Mouse (Mus musculus) Patski (cell line): Measurements from ENCODE around the gene Tm6sf2. TPM values are rescaled to one million over a fixed set of nuclear protein-coding genes. Genes with fewer than 3 reads are reported as not detected.
"Not testable (repeated sequence)": the region's sequence is repeated elsewhere in the genome, so short reads cannot be mapped to it uniquely, and the experiment has no call there.

Experiments
- ATAC-seq: fragments of 100-300 bp; one replicate; pipeline ENCODE4 v1.8.0; 2021
- CTCF ChIA-PET: fragments of 350-600 bp; sonication (Branson Sonifier 250); formaldehyde crosslinking; loops from one replicate; lab custom pipeline; 2022; ENCODE audit warnings: inconsistent platforms; lab: Charles Lee
- POLR2A ChIA-PET: fragments of 350-600 bp; sonication (Branson Sonifier 250); formaldehyde crosslinking; loops from one replicate; lab custom pipeline; 2022; ENCODE audit warnings: antibody characterized with exemption, inconsistent platforms; lab: Charles Lee
- DNase-seq: peaks from one replicate; pipeline ENCODE4 v3.0.0-alpha.2; 2011; ENCODE audit warnings: low read depth, low spot score
- H3K27me3 ChIP-seq: fragments of 371-371 bp; one replicate; pipeline ENCODE4 v1.5.1; 2021
- CTCF ChIP-seq: fragments of 100-300 bp; IDR thresholded peaks from one replicate; pipeline ENCODE4 v1.5.1; 2021
- in situ Hi-C: fragments of 300-500 bp; cut with MboI; formaldehyde crosslinking; loops from 3 replicates; pipeline ENCODE4 v1.11.1; 2018; ENCODE audit warnings: low pct_unique_long_range_greater_than_20kb, mixed read lengths
- polyA plus RNA-seq: library from polyadenylated mRNA; unstranded; gene quantifications from one replicate; pipeline ENCODE4 v1.2.3, GENCODE M21; 2021

Gene Tm6sf2
- polyA plus RNA-seq = 1.3 TPM

- ATAC-seq = no peak
- CTCF ChIA-PET = no interaction called here
- no peak for TF ChIP-seq CTCF
- in situ Hi-C loops = no loop called here
- no peaks in the 10 kb centered on the region for H3K27me3 ChIP-seq
- no peak for DNase-seq
- POLR2A ChIA-PET = interaction anchor here (0.5 kb wide), 1 partner anchor 11 kb away, joined by 3 read pairs; the partner anchor contains the start of gene Hapln4
Measured at GRCm38 (mm10) chr8:70072441-70073069, at the start of gene Tm6sf2. Tm6sf2 (plus strand) TSS chr8:70072924.

GRCm38 (mm10) chr8:70023596-70023995 is 49.1 kb upstream of the Tm6sf2 start:
- no peak for TF ChIP-seq CTCF
- CTCF ChIA-PET = no interaction called here
- DNase-seq (no peak), ATAC-seq (no peak)
- in situ Hi-C loops = no loop called here
- POLR2A ChIA-PET = interaction anchor here (0.5 kb wide), 1 partner anchor 21 kb away, joined by 4 read pairs; no protein-coding TSS in a partner anchor
- H3K27me3 ChIP-seq = no peaks in the 10 kb centered on the region

- CTCF ChIA-PET = interaction anchor here (1.3 kb wide), 1 partner anchor 9 kb away, joined by 4 read pairs; no protein-coding TSS in a partner anchor
- in situ Hi-C loops = no loop called here
- POLR2A ChIA-PET = no interaction called here
- TF ChIP-seq CTCF = no peak
- H3K27me3 ChIP-seq = no peaks in the 10 kb centered on the region
- no peak for ATAC-seq
- no peak for DNase-seq
Measured at GRCm38 (mm10) chr8:70026151-70026550, 46.6 kb upstream of the Tm6sf2 start.

- ATAC-seq (no peak), DNase-seq (no peak)
- in situ Hi-C loops = no loop called here
- TF ChIP-seq CTCF = no peak
- CTCF ChIA-PET = interaction anchor here (0.8 to 1.4 kb wide), 2 partner anchors 83 to 111 kb away, joined by 3 to 4 read pairs; no protein-coding TSS in a partner anchor
- H3K27me3 ChIP-seq = no peaks in the 10 kb centered on the region
- POLR2A ChIA-PET = interaction anchor here (0.9 kb wide), 1 partner anchor 13 kb away, joined by 4 read pairs; no protein-coding TSS in a partner anchor
Measured at GRCm38 (mm10) chr8:70030255-70030654, 42.5 kb upstream of the Tm6sf2 start.

GRCm38 (mm10) chr8:70037994-70038393 is 34.7 kb upstream of the Tm6sf2 start:
- no peak for DNase-seq
- ATAC-seq = no peak
- CTCF ChIA-PET = no interaction called here
- no peak for TF ChIP-seq CTCF
- no peaks in the 10 kb centered on the region for H3K27me3 ChIP-seq
- POLR2A ChIA-PET = interaction anchor here (0.5 kb wide), 1 partner anchor 738 kb away, joined by 3 read pairs; the partner anchor contains the start of gene Pik3r2
- in situ Hi-C loops = no loop called here

GRCm38 (mm10) chr8:70041885-70042546 is 30.7 kb upstream of the Tm6sf2 start:
- CTCF ChIA-PET = interaction anchor here (0.8 kb wide), 1 partner anchor 127 kb away, joined by 3 read pairs; no protein-coding TSS in a partner anchor
- no peak for TF ChIP-seq CTCF
- DNase-seq (no peak), ATAC-seq (no peak)
- POLR2A ChIA-PET = interaction anchor here (0.6 to 1.4 kb wide), 3 partner anchors 8 to 126 kb away, joined by 3 to 5 read pairs (median 4); no protein-coding TSS in a partner anchor
- in situ Hi-C loops = no loop called here
- no peaks in the 10 kb centered on the region for H3K27me3 ChIP-seq

GRCm38 (mm10) chr8:70042583-70043455 is 29.9 kb upstream of the Tm6sf2 start, which contains the start of the genes Mau2 and Sugp1:
Mau2 (minus strand) TSS chr8:70042734.
Sugp1 (plus strand) TSS chr8:70042813.
- peak; percentile 89 for DNase-seq
- no peak for TF ChIP-seq CTCF
- ChIA-PET CTCF (no interaction called here), POLR2A (interaction anchor here (0.6 to 1.4 kb wide), 3 partner anchors 8 to 126 kb away, joined by 3 to 5 read pairs (median 4); no protein-coding TSS in a partner anchor)
- ATAC-seq = peak; percentile 85
- no peaks in the 10 kb centered on the region for H3K27me3 ChIP-seq
- in situ Hi-C loops = no loop called here

- POLR2A ChIA-PET = no interaction called here
- TF ChIP-seq CTCF = no peak
- CTCF ChIA-PET = no interaction called here
- DNase-seq = no peak
- no peaks in the 10 kb centered on the region for H3K27me3 ChIP-seq
- in situ Hi-C loops = no loop called here
- ATAC-seq = no peak
Measured at GRCm38 (mm10) chr8:70043996-70044395, 28.7 kb upstream of the Tm6sf2 start.

GRCm38 (mm10) chr8:70049662-70050061 is 23.1 kb upstream of the Tm6sf2 start:
- POLR2A ChIA-PET = no interaction called here
- DNase-seq = no peak
- in situ Hi-C loops = no loop called here
- no peak for TF ChIP-seq CTCF
- no peak for ATAC-seq
- CTCF ChIA-PET = interaction anchor here (0.8 kb wide), 1 partner anchor 9 kb away, joined by 3 read pairs; no protein-coding TSS in a partner anchor
- no peaks in the 10 kb centered on the region for H3K27me3 ChIP-seq

GRCm38 (mm10) chr8:70050434-70050833 is 22.3 kb upstream of the Tm6sf2 start:
- CTCF ChIA-PET, in situ Hi-C loops, DNase-seq, H3K27me3 ChIP-seq, ATAC-seq: not testable (repeated sequence)
- POLR2A ChIA-PET = interaction anchor here (0.6 to 0.7 kb wide), 3 partner anchors 8 to 177 kb away, joined by 3 to 4 read pairs (median 3); no protein-coding TSS in a partner anchor
